Mouse (Mus musculus) lung, adult 2 months (tissue): ENCODE results near the gene Tex26. TPM values are rescaled to one million over a fixed set of nuclear protein-coding genes. Genes with fewer than 3 reads are reported as not detected.

Experiments
- DNase-seq: peaks from one replicate; pipeline ENCODE4 v3.0.0; 2022
- H3K4me1 ChIP-seq: fragments of 200-500 bp; 2 replicates; pipeline ENCODE4 v1.6.1; 2011; ENCODE audit warnings: low read length; ENCODE audit not compliant: control insufficient read depth, insufficient read depth
- H3K4me3 ChIP-seq: fragments of 200-500 bp; replicated peaks from 2 replicates; pipeline ENCODE3; 2011; ENCODE audit warnings: low read depth, mild to moderate bottlenecking, control low read depth, low read length; ENCODE audit errors: extremely low read depth
- CTCF ChIP-seq: fragments of 200-500 bp; IDR thresholded peaks from 2 replicates; pipeline ENCODE4 v1.5.1; 2011; ENCODE audit warnings: mild to moderate bottlenecking, low read length, control low read depth; ENCODE audit not compliant: insufficient read depth
- POLR2A ChIP-seq: fragments of 200-500 bp; IDR thresholded peaks from 2 replicates; pipeline ENCODE4 v1.6.1; 2011; ENCODE audit warnings: low read depth, mild to moderate bottlenecking, control low read depth, low read length, borderline replicate concordance; ENCODE audit errors: extremely low read depth
- WGBS: fragments of 180-500 bp; shearing (Covaris S2); methylation state at CpG from one replicate; pipeline ENCODE4 v1.1.7; 2018; 5-methylcytosine and 5-hydroxymethylcytosine counted together
- polyA plus RNA-seq: library from polyadenylated mRNA; depleted of rRNA; stranded (reverse); fragments of >200 nt; gene quantifications from 2 replicates; pipeline ENCODE4 v1.2.3, GENCODE M21; 2012; rRNA removed

The Tex26 gene
- polyA plus RNA-seq = 0.91 and 1.5 TPM in 2 replicates

- peak; percentile 45 for DNase-seq
- WGBS = under 1% methylated on average over 25 of the region's 25 CpGs
These were observed at the start of gene Tex26 for GRCm38 (mm10) chr5:149439531-149440179. Gene Tex26 (plus strand): TSS chr5:149439660.

GRCm38 (mm10) chr5:149391574-149392375 is 47.7 kb upstream of the Tex26 start:
- no peak for TF ChIP-seq POLR2A
- TF ChIP-seq CTCF = no peak
- no peak for DNase-seq
- WGBS = 14% methylated on average over 18 of the region's 18 CpGs
- no peak overlapping the region for H3K4me3 ChIP-seq
- peaks cover 2% of the 10 kb centered on the region; the same call in 1 of the 2 replicates for H3K4me1 ChIP-seq

More at GRCm38 (mm10) chr5:149439531-149440179, at the start of gene Tex26:
- Histone ChIP-seq H3K4me1 (peaks cover 5% of the 10 kb centered on the region; the same call in 1 of the 2 replicates), H3K4me3 (peak within 1 kb of the TSS; percentile 50)
- TF ChIP-seq POLR2A = no peak; the same call in 1 of the 2 replicates
- TF ChIP-seq CTCF = no peak

DNA sequence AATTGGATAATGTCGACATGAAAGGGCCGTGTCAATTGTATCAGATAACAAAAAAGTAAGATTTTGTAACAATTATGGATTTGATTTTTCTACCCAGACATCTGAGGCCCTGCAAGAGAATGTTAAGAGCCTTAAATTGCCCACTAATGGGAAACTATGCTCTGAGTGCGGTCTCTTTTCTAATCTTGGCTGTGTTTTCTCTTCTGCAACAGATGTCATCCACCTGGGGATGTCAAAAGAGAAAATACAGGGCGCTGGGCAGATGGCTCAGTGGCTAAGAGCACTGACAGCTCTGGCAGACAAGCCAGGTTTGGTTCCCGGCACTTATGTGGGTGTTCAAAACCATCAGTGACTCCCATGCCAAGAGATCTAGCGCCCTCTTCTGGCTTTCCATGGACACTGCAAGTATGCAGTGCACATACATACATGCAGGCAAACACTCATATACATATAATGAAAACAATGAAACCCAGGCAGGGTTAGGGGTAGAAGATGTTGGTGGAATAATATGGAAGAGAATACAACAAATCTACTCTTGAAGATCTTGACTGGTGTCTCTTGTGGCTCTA is 47.0 kb upstream of the Tex26 start:
- WGBS = 35% methylated on average over 6 of the region's 6 CpGs
- TF ChIP-seq CTCF = 0 out of 2 replicates have a peak, but pooled peaks have one; percentile 2
- no peak for TF ChIP-seq POLR2A
- peaks cover 2% of the 10 kb centered on the region; the same call in 1 of the 2 replicates for H3K4me1 ChIP-seq
- no peak for DNase-seq
- no peak overlapping the region for H3K4me3 ChIP-seq

- DNase-seq = no peak
- no peak overlapping the region for H3K4me3 ChIP-seq
- TF ChIP-seq POLR2A (no peak), CTCF (no peak)
- WGBS = 88% methylated on average over 7 of the region's 7 CpGs
- H3K4me1 ChIP-seq = no peaks in the 10 kb centered on the region
These were observed 37.9 kb upstream of the Tex26 start for GRCm38 (mm10) chr5:149401446-149401975.

GRCm38 (mm10) chr5:149402029-149402428 is 37.4 kb upstream of the Tex26 start:
- 37% methylated on average over 10 of the region's 10 CpGs for WGBS
- no peak for DNase-seq

GRCm38 (mm10) chr5:149403386-149403785 is 36.1 kb upstream of the Tex26 start:
- no peaks in the 10 kb centered on the region for H3K4me1 ChIP-seq
- 60% methylated on average over 5 of the region's 5 CpGs for WGBS
- no peak for TF ChIP-seq CTCF
- no peak for TF ChIP-seq POLR2A
- no peak overlapping the region for H3K4me3 ChIP-seq
- no peak for DNase-seq

More at GRCm38 (mm10) chr5:149402029-149402428, 37.4 kb upstream of the Tex26 start:
- TF ChIP-seq POLR2A = no peak
- TF ChIP-seq CTCF = no peak
- no peaks in the 10 kb centered on the region for H3K4me1 ChIP-seq
- no peak overlapping the region for H3K4me3 ChIP-seq

DNA sequence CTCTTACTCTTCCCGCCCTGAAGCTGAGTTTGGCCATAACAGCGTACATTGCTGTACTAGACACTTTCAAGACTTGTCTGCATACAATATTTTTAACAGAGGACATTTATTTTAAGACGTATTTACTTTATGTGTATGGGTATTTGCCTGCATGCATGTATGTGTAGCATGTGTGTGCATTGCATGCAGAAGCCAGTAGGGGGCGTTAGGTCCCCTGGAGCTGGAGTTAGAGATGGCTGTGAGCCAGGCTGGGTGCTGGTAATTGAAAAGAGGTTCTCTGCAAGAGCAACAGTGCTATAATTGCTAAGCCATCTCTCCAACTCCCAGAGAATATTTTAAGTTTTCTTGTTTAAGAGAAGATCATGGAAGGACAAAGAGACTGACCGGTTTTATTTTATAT is 34.8 kb upstream of the Tex26 start:
- no peak for DNase-seq
- no peak overlapping the region for H3K4me3 ChIP-seq
- H3K4me1 ChIP-seq = no peaks in the 10 kb centered on the region
- TF ChIP-seq POLR2A = no peak
- TF ChIP-seq CTCF = no peak
- 81% methylated on average over 5 of the region's 5 CpGs for WGBS

DNA sequence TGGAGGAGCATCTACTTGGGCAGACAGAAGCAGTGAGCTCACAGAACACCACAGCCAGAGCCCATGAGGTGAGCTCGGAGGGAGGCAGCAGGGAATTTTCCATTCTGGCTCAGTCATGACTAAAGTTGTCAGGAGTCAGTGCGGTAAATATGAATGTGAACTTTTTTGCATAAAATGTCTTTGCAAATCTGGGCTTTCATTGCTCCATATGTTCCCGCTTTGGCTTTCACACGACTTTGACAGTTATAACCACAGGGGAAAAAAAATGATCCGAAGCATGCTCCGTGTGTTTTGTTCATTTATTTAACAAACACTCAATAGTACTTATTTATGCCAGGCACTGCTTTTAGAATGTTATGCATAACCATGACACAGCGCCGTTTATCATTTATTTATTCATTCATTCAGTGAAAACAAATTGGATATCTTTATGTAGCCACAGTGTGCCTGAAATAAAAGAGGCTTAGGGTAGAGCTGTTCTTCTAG is 32.6 kb upstream of the Tex26 start:
- DNase-seq = no peak
- Histone ChIP-seq H3K4me1 (no peaks in the 10 kb centered on the region; the same call in 1 of the 2 replicates), H3K4me3 (no peak overlapping the region)
- 82% methylated on average over 8 of the region's 8 CpGs for WGBS
- no peak for TF ChIP-seq POLR2A
- TF ChIP-seq CTCF = no peak

DNA sequence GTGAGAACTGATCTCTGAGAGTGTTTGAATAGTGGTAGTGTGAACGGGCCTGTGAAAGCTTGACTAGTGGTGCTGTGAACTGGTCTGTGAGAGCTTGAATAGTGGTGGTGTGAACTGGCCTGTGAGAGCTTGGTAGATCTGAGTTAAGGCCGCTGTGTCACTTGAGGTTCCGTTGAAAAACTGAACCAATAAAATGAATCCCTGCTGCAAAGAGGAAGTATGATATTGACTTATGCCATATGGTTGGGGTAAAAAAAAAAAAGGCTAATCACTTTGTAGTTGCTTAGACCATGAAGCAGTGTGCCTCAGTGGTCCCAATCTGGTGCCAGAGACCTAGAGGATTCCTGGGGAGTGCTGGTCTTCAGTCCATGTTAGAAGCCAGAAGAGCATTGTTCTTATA is 30.0 kb upstream of the Tex26 start:
- 81% methylated on average over 3 of the region's 3 CpGs for WGBS
- DNase-seq = no peak
- Histone ChIP-seq H3K4me1 (peaks cover 2% of the 10 kb centered on the region; the same call in 1 of the 2 replicates), H3K4me3 (no peak overlapping the region)
- TF ChIP-seq POLR2A = no peak
- TF ChIP-seq CTCF = no peak

GRCm38 (mm10) chr5:149411509-149412193 is 27.8 kb upstream of the Tex26 start, which contains the start of gene Medag:
Gene Medag (plus strand): TSS chr5:149411749.
- peak; percentile 53 for DNase-seq
- H3K4me1 ChIP-seq = peaks cover 2% of the 10 kb centered on the region; the same call in 1 of the 2 replicates

More at GRCm38 (mm10) chr5:149411509-149412193, 27.8 kb upstream of the Tex26 start, which contains the start of gene Medag:
- H3K4me3 ChIP-seq = peak within 1 kb of the TSS; percentile 78
- 10% methylated on average over 38 of the region's 38 CpGs for WGBS
- TF ChIP-seq CTCF (no peak), POLR2A (peak; percentile 53; the same call in 1 of the 2 replicates)
